Mouse (Mus musculus): ENCODE measurements at regions not wholly inside any gene's neighbourhood (a gene's known extent, or its start where the extent isn't known, plus 50 kb on each side); places are given as distances from the start of the nearest gene placed in this dataset.
"Not testable (repeated sequence)": the region's sequence is repeated elsewhere in the genome, so short reads cannot be mapped to it uniquely, and the experiment has no call there.

DNA sequence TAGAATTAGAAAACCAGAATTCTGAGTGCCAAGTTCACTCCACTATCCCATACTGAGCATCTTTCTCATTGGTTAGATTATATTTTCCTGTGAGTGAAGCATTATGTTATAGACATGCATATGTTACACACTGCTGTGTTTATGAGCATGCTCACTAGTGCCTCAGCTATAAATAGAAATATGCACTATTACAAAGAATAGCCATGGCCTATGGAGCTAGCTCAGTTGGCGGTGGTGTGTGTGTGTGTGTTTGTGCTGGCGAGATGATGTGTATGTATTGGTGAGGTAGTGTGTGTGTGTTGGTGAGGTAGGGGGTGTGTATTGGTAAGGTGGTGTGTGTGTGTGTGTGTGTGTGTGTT lies 106.2 kb downstream of the Sec31a start:
- DNase-seq = no peak

DNA sequence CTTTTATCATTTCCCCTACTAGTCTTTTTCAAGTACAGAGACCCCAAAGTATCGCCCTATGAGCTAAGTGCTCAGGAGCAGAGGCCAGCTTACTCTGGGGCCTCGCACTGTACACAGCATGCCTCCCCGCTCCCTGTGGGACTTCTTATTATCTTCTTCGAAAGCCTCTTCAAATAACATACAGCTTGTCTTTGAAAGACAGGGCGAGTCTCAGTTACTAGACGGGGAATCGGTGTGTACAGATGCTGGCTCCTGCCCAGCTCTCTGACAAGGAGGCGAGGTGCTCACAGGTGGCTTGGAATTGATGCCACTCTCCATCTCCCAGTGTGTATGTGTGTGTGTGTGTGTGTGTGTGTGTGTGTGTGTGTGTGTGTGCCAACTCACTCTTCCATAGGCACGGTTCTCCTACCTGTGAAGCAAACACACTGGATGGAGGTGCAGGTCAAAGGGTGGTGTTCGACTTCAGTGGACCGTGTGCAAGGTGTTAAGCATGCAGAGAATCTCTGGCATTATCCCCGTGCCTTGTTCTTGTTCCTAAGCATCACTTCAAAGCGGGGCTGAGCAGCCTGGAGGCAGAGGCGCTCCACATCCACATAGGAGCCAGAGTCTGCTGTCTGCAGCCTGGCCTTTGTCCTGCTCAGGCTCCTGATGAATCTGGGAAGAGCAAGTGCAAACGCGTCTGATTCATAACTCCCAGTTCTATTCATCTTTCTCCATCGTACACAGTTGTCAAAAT lies 106.8 kb downstream of the Sec31a start:
- no peak for DNase-seq

DNA sequence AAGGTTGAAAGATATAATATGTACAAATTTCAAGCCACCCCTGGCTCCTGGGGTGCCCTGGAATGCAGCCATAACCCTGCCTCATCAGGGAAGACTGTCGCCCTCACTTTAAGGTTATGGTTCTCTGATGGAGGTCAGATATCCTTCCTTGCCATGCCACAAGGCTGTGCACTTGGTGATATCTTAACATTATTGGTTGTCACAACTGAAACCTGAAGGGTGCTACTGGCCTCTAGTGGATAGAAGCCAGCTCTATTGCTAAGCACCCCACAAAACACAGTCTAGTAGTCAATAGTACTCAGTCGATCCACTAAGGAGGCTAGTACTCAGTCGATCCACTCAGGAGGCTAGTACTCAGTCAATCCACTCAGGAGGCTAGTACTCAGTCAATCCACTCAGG lies 111.6 kb downstream of the Sec31a start:
- DNase-seq = peak; percentile 38

DNA sequence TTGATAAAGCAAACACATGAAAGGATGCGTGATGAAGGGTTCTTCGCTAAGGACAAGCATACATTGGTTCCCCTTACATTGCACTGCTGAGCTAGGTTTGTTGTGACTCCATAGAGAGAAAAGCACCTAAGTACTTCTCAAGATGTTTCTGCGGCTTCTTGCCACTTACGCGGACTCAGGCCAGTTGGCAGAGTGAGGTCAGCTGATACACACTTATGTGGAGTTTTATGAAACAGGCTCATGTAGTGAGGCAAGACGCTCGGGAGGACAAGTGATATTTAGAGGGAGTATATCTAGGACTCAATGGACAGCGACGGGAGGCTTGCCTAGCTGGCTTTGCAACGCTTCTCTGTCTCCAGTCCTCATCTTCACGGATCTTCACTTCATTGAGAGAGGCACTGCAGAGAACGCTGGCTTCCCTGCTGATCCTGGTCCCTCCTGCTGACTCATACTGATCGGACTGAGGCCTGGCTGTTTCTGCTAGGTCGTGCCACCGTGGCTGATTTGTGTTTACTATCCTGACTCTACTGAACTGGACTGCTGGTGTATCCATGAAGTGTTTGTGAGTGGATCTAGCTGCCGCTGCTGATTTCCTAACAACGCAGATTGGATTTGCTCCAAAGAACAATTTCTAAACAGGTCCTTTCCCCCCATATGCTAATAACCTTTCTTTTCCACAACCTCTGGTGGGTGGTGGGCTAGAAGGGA lies 113.8 kb downstream of the Sec31a start:
- DNase-seq = no peak

DNA sequence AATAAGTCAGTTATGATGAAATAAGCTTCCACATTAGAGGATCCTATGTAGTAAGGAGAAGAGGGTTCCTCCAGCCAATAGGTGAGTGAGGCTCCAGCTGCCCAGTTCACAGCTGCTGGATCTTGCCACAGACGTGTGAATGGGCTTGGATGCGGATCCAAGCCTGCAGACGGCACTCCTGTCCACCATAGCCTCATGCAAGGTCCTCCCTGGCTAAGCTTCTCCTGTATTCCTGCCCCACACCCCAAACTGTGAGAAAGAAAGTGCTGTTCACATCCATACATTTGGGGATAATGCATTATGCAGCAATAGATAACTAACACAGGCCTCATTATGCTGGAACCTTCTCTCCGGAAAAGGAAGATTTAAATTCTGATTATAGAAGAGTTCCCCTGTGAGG lies 116.9 kb downstream of the Sec31a start:
- no peak for DNase-seq

DNA sequence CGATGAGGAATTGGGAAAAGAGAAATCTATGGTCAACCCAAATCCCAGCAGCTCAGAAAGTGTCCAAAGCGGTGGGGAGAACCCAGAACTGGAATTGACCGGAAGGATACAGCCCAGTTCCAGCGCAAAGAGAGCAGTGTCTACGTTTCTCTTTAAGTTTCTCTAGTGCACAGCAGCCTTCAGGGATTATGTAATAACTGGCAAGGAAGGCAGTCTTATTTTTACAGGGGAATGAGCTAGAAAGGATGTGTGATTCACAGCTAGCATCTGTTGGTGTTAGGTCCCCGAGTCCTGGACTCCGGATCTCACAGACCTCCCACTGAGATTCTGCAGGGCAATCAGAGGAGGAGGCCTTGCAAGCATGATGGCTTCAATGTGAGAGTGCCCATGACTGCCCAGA lies 121.8 kb downstream of the Sec31a start:
- no peak for DNase-seq

DNA sequence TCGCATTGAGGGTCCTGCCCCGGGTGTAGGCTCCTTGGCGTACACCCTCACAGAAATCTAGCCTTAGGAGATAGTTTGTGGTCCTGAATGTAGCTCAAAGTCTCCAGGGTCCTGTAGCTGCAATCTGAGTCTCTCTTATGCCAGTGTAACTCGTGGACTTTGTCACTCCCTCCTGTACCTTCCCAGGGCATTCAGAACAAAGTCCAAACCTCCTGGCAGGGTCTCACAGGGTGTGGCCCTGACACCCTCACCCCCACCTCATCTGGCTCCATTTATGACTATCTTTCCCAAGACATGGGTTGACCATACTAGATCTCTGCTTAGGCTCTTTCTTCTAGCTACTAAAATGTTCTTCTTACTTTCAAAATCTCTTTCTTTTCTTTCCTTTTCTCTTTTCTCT lies 120.6 kb upstream of the Tmem150c start:
- no peak for DNase-seq

DNA sequence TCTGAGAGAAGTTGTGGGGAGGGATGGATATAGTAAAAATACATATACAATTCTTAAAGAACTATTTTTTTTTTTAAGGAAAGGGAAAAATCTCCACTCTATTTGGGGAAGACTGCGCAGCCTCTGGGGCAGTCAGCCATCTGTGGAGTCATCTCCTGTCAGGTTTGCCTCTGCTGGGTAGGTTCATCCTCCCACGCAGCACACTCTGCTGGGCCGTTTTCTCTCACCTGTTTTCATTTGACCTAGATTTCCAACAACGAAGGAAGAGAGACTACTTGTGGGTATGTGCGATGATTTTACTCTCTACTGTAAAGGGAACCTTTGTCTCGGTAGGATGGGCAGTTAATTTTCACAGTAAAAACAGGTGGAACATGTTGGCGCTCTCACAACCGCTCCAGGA lies 119.9 kb upstream of the Tmem150c start:
- DNase-seq = peak; percentile 67

DNA sequence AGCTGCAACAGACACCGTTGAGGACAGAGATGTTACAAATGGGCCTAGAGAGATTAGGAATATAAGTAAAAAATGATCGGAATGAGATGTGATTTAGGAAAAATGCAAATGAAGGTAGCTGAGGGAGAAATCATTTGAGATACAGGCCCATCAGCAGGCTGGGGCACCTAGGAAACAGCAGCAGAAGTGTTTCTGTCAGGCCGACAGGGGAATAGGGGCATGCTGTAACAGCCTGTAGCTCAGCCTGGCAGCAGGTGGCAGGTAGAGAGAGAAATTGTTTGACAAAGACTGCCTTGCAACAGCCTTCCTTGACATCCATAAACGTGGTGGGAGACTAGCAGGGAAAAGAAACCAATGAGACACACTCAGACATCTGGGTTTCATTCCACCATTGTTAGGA lies 115.1 kb upstream of the Tmem150c start:
- no peak for DNase-seq

DNA sequence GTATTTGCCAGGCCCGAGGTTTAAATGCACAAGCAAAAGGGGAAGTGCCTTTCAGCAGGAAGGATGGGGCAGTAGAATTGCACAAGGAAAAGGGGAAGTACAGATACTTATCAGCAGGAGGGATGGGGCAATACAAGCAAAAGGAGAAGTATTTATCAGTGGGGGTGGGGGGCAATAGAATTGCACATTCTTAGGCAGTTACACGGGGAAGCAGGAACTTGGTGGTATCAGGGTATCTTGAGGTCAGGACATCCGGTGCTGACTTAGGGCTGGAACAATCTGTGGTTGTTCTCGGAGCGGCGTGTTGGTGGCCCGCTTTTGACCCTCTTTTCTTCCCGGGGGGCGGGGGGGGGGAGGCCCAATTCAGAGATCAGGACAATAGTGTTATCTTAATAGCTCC lies 112.4 kb upstream of the Tmem150c start:
- DNase-seq = not testable (repeated sequence)

DNA sequence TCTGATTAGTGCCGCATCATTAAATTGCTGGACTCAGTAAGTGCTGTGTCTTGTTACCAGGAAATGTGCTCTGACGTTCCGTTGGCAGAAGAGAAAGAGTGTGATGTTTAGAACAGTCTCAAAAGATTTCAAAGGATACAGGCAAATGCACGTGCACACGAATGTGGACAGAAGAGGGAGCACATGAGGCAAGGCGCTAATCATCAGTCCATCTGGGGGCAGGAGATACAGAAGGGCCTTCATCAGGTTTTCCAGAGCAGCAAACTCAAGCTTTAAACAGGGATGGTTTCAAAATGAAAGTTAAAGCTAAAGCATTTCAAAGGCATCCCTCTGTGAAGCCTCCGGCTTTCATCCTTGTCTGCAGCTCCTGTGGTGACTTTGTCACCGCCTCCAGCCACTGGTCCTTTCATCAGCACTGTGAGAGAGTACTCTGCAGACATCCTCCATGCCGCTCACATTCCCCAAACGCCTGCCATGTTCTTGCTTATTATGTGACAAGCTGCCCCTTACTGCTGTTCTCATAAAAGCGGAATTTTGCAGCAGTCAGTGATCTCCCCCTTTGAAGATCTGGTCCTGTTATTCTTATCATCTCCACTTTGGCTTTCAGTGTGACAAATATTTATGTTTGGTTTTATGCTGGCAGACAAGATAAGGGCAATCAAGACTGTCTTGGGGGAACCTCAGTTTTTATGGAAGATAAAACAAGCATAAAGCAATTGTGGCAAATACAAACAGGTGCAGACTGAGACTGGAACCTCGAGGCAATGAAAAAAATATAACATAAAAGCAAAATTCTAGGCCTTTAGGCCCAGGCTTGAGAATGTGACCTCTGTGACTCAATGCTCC lies 111.5 kb upstream of the Tmem150c start:
- DNase-seq = no peak

DNA sequence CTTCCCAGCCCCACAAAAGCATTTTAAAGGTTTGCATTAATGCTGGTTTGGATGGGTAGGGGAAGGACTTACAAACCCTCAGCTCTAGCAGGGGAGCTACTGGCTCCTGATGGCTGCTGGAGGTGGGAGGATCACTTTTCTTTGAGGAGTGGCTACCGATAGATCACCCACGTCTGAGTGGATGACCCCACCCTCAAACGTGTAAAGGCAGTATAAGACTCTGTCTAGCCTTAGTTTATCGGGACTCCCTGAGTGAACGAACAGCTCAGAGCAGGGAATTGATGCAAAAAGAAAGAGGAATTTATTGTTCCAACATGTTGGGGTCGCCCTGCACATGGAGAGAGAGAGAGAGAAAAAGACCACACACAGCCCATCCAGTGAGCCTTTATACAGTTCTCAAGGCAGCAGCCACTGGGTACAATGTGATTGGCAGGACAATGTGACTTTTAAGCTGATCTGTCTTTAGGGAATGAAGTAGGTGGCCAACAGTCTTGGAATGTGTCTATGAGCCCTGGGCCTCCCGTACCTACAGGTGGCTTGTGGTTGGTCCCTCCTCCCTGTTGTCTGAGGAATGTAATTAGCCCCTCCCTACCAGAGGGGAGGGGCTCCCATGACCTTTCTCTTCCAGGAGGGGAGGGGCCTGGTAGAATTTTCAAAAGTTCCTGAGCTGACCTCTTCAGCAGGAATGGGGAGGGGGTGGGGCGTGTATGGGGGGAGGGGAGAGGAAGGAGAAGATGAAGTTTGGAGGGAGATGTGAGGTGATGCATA lies 108.7 kb upstream of the Tmem150c start:
- DNase-seq = no peak

DNA sequence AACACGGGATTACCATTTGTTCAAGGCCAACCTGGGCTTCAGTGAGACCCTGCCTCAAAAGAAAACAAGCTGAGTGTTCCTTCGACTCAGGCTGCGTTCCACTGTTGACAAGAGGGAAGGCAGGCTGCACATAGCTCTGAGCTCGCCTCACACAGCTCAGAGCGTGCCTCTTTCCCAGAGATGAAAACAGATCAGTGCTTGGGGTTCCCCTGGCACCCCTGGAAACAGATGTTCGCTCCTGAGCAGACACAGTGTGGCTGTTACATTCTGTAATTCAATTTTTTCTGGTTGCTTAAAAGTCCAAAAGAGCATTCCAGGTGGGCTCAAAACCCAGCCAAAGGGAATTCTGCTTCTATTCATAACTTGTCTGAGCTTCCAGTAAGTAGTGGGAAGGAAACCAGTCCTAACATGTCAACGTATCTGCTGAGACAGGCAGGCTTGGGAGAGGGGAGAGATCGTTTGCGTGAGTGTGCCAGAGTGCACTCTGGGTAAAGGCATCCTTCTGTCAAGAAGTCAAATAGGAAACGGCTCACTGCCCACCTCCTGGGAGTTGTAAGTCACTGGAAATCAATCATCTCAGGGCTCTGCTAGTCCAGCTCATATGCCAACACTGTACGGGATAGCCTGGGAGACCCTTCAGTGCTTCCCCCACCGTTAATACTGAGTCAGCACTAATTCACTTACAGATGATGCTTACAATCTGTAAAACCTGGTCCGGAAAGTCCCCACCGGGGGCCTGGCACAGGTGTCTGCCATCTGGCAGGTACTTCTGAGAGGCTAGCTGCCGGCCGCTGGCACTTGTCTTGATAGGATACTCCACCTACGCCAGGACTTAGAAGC lies 107.3 kb upstream of the Tmem150c start:
- DNase-seq = peak; percentile 92

DNA sequence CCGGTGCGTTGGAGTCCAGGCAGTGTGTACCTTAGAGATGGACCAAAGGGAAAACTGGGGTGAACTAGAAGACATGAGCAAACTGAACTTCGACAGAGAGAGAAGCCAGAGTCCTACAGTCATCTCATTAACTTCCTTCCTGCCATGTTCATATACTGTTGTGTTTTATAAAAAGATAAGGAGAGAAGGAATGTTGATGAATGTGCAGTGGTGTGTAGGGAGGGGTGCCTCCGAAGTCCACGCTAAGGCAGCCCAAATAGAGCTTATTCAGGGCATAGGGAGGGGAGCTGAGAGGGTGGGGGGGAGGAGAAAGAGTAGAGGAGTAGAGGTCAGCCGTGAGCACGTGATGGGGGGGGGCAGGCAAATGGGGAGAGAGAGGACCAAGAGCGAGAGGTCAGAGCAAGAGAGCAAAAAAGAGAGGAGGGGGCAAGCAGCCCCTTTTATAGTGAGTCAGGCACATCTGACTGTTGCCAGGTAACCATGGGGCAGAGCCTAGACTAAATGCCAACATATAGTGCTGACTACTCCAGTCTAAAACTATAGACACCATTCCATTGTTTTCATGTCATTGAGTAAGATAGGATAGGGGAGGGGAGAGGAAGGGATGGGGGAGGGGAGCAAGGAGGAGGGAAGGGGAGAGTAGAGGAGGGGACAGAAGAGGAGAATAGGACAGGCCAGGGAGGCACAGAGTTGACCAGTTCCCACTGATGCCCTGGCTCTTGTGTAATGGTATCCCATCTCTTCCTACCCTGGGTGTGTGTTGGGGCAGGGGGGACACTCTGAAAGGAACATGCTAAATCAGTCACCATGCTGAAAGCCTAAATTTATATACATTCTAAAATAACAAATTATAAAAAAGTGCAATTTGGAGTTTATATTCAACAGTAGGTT lies 100.4 kb upstream of the Tmem150c start:
- DNase-seq = no peak

DNA sequence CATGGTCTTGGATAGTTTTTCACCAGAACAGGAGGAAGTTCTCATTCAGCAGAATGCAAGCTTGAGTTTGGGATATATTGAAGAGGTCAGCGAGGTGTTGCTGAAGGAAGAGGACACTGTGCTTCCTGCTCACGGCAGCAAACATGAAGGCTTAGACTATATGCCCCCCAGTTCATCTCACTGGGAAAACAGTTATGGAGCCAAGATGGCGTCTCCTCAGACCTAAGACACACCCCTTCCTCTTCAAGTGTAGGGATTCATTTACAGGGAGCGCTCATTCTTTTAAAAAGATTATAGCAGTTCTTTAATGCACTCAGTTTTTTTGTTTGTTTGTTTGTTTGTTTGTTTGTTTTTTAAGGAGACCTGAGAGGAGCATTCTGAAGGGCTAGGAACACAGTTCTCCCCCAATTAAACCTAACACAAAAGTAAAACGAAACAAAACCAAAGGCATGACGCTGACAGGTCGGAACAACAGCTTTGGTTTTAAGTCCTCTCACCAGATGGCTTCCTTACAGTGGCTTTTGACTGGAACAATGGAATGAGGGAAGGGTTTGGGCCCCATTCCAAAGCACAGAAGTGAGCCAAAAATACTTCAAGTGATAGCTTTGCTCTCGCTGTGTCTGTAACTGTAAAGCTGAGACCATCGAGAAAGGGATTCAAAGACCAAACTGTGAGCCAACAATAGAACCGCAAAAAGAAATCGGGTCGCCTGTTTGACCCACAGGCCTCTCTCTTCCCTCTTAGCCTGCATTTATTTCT lies 99.5 kb upstream of the Tmem150c start:
- DNase-seq = peak; percentile 65

DNA sequence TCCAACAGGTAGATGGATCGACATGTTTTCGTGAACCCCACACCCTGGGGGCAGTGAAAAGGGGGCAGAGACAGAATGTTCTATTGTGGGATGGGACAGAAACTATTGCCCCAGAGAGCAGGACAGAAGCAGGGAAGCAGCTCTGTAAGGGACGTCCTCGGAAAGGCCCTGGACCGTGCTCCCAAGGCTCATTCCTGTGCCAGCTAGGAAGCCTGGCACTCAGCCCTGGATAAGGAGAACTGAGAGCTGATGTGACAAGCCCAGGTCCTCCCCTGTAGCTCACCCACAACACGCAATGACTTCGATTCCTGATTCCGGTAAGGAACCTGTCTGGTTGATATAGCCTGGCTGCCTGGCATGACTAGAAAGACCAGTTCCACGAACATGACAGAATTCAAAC lies 95.7 kb upstream of the Tmem150c start:
- DNase-seq = no peak

DNA sequence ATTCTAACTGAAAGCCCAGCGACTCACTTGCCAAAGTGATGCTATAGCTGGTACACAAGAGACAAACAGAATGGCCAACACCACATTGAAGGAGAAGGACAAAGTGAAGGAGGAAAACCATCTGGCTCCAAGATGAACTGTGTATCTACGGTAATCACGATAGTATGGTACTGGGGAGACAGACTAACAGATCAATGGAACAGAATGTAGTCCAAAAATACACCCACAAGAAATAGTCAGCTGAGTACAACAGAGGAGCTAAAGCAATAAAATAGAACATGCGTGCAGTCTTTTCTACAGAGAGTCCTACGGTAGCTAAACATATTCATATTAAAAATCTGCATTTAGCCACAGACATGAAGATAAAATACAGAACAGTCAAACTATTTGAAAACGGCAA lies 92.4 kb upstream of the Tmem150c start:
- DNase-seq = no peak

DNA sequence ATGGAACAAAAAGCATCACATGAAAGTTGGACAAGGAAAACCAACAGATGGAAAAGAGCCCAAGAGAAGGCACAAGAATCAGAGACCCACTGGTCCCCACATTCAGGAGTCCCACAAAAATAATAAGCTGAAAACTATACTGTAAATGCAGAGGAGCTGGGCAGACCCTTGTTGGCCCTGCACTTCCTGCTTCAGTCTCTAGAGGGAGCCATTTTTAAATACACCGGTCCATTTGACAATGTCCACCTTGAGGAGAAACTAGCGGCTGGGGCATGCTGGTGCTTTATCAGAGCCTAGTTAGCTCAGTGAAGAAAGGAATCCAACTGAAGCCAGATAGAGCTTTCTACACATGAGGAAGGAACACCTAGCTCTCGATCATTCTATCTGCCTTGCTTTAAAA lies 90.1 kb upstream of the Tmem150c start:
- no peak for DNase-seq

DNA sequence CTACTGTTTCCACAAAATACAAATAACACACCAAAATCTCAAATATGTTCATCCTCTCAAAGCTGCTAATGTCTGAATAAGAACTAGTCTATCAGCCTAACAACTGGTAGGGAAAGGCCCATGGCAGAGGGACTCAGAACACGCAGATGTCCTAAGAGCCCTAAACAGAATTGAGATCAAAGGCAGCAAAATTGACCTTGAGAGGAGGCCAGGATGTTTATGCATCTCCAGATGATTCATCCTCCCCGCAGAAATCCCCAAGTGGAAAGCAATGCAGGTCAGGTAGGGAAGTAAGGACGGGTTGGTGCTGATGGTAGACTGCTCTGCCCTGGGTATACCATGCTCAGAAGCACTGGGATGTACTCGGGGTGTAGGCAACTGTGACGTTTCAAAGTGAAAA lies 89.0 kb upstream of the Tmem150c start:
- no peak for DNase-seq

DNA sequence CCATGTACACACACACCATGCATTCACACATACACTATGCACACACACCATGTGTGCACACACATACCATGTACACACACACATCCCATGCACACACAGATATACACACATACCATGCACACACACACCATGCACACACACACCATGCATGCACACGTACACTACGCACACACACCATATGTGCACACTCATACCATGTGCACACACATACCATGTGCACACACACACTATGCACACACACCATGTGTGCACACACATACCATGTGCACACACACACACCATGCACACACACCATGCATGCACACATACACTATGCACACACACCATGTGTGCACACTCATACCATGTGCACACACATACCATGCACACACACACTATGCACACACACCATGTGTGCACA lies 87.1 kb upstream of the Tmem150c start:
- DNase-seq = no peak
